Mouse (Mus musculus): ENCODE measurements at regions not wholly inside any gene's neighbourhood (a gene's known extent, or its start where the extent isn't known, plus 50 kb on each side); places are given as distances from the start of the nearest gene placed in this dataset.

- no peaks in the 10 kb centered on the region for H3K36me3 ChIP-seq (ENCODE audit: control insufficient read depth, insufficient read depth, low read length)
- 75% methylated on average over 6 of the region's 6 CpGs for WGBS
- TF ChIP-seq POLR2A (IDR thresholded peaks at IDR 0.05; ENCODE audit: low read depth, low read length) (no peak), CTCF (IDR thresholded peaks at IDR 0.05; ENCODE audit: extremely low read depth, insufficient read depth, insufficient read length, insufficient replicate concordance) (no peak)
- no peaks in the 10 kb centered on the region for H3K4me1 ChIP-seq (ENCODE audit: control insufficient read depth, insufficient read depth, insufficient read length)
- H3K27ac ChIP-seq (ENCODE audit: insufficient read depth, low read length): no peak overlapping the region
- DNase-seq (ENCODE audit: low read depth in 1 of 2, low spot score in 2 of 2): no peak
- no peak overlapping the region for H3K4me3 ChIP-seq (ENCODE audit: extremely low read depth, insufficient read depth, insufficient read length)
- H3K27me3 ChIP-seq (ENCODE audit: control insufficient read depth, insufficient read depth, low read length): no peaks in the 10 kb centered on the region
Observed at GRCm38 (mm10) chr4:101316061-101316460, 51.0 kb upstream of the Jak1 start.
